Mouse (Mus musculus) urinary bladder, postnatal 4 days (tissue): ENCODE measurements around the gene Fbxl17.

Experiments used
- DNase-seq, 2 experiments: peaks; one replicate each; pipeline ENCODE4 v3.0.0; 2021 to 2022; ENCODE audit warnings: low spot score in 2 of 2

Gene Fbxl17

GRCm38 (mm10) chr17:63095553-63095952, 404.3 kb downstream of the Fbxl17 start:
- DNase-seq = no peak

GRCm38 (mm10) chr17:63095017-63095416, 404.8 kb downstream of the Fbxl17 start:
- no peak for DNase-seq

GRCm38 (mm10) chr17:63093184-63093583, 406.6 kb downstream of the Fbxl17 start:
- no peak for DNase-seq

- DNase-seq = no peak
Measured at GRCm38 (mm10) chr17:63092774-63093173, 407.0 kb downstream of the Fbxl17 start.

GRCm38 (mm10) chr17:63090112-63090511, 409.7 kb downstream of the Fbxl17 start:
- DNase-seq = no peak

GRCm38 (mm10) chr17:63087265-63087664, 412.6 kb downstream of the Fbxl17 start:
- DNase-seq = no peak

- no peak for DNase-seq
Measured at GRCm38 (mm10) chr17:63086526-63086925, 413.3 kb downstream of the Fbxl17 start.

GRCm38 (mm10) chr17:63085227-63085626, 414.6 kb downstream of the Fbxl17 start:
- no peak for DNase-seq

GRCm38 (mm10) chr17:63079087-63079486, 420.7 kb downstream of the Fbxl17 start:
- no peak for DNase-seq

GRCm38 (mm10) chr17:63077509-63077908, 422.3 kb downstream of the Fbxl17 start:
- DNase-seq = no peak

- DNase-seq = no peak
Measured at GRCm38 (mm10) chr17:63076661-63077060, 423.2 kb downstream of the Fbxl17 start.

GRCm38 (mm10) chr17:63076037-63076426, 423.8 kb downstream of the Fbxl17 start:
- no peak for DNase-seq

GRCm38 (mm10) chr17:63075091-63076036, 424.5 kb downstream of the Fbxl17 start:
- DNase-seq = no peak

- DNase-seq = no peak
Measured at GRCm38 (mm10) chr17:63073342-63073741, 426.5 kb downstream of the Fbxl17 start.

GRCm38 (mm10) chr17:63071134-63071923, 428.5 kb downstream of the Fbxl17 start:
- no peak for DNase-seq

GRCm38 (mm10) chr17:63070161-63070761, 429.6 kb downstream of the Fbxl17 start:
- DNase-seq = no peak

GRCm38 (mm10) chr17:63062785-63063184, 437.0 kb downstream of the Fbxl17 start:
- no peak for DNase-seq

- DNase-seq = no peak
Measured at GRCm38 (mm10) chr17:63061786-63062185, 438.0 kb downstream of the Fbxl17 start.

GRCm38 (mm10) chr17:63060814-63061213, 439.0 kb downstream of the Fbxl17 start:
- no peak for DNase-seq

GRCm38 (mm10) chr17:63057740-63058388, 442.0 kb downstream of the Fbxl17 start:
- DNase-seq = no peak

GRCm38 (mm10) chr17:63056976-63057375, 442.8 kb downstream of the Fbxl17 start:
- no peak for DNase-seq

GRCm38 (mm10) chr17:63053311-63053710, 446.5 kb downstream of the Fbxl17 start:
- DNase-seq = no peak
